Mouse (Mus musculus) heart, adult 2 months (tissue): ENCODE data around the gene Rab30.

ENCODE experiments used
- CTCF ChIP-seq: fragments of 200-600 bp; IDR thresholded peaks from 2 replicates; pipeline ENCODE4 v1.8.1; 2022; ENCODE audit warnings: antibody characterized with exemption, mild to moderate bottlenecking, moderate library complexity
- EP300 ChIP-seq: fragments of 200-500 bp; IDR thresholded peaks from 2 replicates; pipeline ENCODE4 v1.6.1; 2011; ENCODE audit warnings: low read depth, low read length, control low read depth; ENCODE audit not compliant: insufficient read depth
- POLR2A ChIP-seq: fragments of 200-500 bp; IDR thresholded peaks from 2 replicates; pipeline ENCODE4 v1.6.1; 2011; ENCODE audit warnings: mild to moderate bottlenecking, low read depth, low read length, control low read depth; ENCODE audit not compliant: insufficient read depth

GRCm38 (mm10) chr7:92720156-92720905 lies 21.1 kb upstream of the Rab30 start:
- TF ChIP-seq POLR2A (no peak), CTCF (no peak), EP300 (no peak)
